9 mouse cellular contexts compared by ENCODE assay signal in the genomic region with DNA sequence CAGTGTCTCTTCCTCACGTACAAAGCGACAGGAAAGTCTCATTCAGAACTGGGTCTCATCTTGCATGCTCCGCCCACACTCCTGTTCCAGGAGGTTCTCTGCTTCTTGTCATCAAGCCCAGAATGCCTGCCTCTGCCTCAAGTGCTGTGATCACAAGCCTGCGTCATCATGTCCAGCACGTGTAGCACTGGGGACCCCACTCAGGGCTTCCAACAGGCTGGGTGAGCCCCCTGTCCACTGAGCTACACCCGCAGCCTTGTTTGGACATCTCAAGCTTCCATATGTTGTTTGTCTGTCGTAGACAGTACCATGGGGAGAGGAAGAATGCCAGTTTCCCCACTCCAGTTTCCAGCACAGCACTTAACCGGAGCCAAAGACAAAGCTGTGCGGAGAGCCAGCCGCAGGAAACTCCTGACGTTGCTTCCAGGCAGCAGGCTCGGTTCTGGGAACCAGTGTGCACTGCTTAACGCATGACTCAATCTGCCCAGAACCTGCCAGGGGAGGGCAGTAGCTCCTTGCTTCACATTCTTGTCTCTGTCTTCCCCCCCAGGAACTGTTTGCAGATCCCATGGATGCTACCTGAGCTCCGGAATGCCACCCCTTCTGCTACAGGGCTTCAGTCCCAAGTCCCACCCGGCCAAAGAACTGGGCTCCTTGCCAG. TPM values are rescaled to one million over a fixed set of nuclear protein-coding genes. Genes with fewer than 3 reads are reported as not detected.
DNase-seq lines count a peak whose midpoint lies in the region; ATAC-seq and TF ChIP-seq lines count a peak whose summit lies in the region.
"Had no signal": no experiment of that assay in that cellular context is flagged by ENCODE, and none has a peak within 500 bp of the region (broad histone marks: within the 10 kb centered on the region; RNA-seq: fewer than 3 reads in every experiment).

No protein-coding gene starts in this region.

- 0 out of 2 replicates have a peak overlapping the region, but pooled peaks have one; percentile 8 for H3K9ac ChIP-seq in hindbrain, embryonic 13.5 days
- H3K9ac ChIP-seq in intestine, postnatal 0 days (ENCODE audit: low read depth, low read length): 0 out of 2 replicates have a peak overlapping the region, but pooled peaks have one; percentile 11
- H3K9ac ChIP-seq in stomach, embryonic 16.5 days (ENCODE audit: low read length): peak overlapping the region; percentile 23; the same call in 1 of the 2 replicates

- no peak overlapping the region for H3K4me3 ChIP-seq in hindbrain, embryonic 13.5 days
- H3K4me3 ChIP-seq in hindbrain, embryonic 10.5 days: no peak overlapping the region
- H3K4me3 ChIP-seq in intestine, postnatal 0 days (ENCODE audit: low read depth, low read length): no peak overlapping the region
- peak overlapping the region; percentile 83 for H3K4me3 ChIP-seq in megakaryocyte, embryonic 14.5 days (replicated peaks)
- peak overlapping the region; percentile 17; the same call in 1 of the 2 replicates for H3K4me3 ChIP-seq in stomach, embryonic 16.5 days (replicated peaks; ENCODE audit: low read length)

- H3K9me3 ChIP-seq in hindbrain, embryonic 13.5 days: no peaks in the 10 kb centered on the region
- H3K9me3 ChIP-seq in hindbrain, embryonic 10.5 days: no peaks in the 10 kb centered on the region
- 0 out of 2 replicates have a peak, but pooled peaks cover 3% of the 10 kb centered on the region for H3K9me3 ChIP-seq in intestine, postnatal 0 days (ENCODE audit: control insufficient read depth)
- H3K9me3 ChIP-seq in megakaryocyte, embryonic 14.5 days: peaks cover 6% of the 10 kb centered on the region
- no peaks in the 10 kb centered on the region for H3K9me3 ChIP-seq in stomach, embryonic 16.5 days (replicated peaks; ENCODE audit: control insufficient read depth, low read length)

- intact Hi-C loops in gastrocnemius, postnatal 36 days (cut with DNase I): loop anchor here (1.0 to 10.0 kb wide), 2 partner anchors 106 to 390 kb away; no protein-coding TSS in a partner anchor
- intact Hi-C loops in left cerebral cortex, postnatal 14 days (cut with DNase I): no loop called here

- peak overlapping the region; percentile 32 for H3K4me2 ChIP-seq in hindbrain, embryonic 13.5 days
- H3K4me2 ChIP-seq in intestine, postnatal 0 days (replicated peaks; ENCODE audit: low read depth): peak overlapping the region; percentile 39
- peak overlapping the region; percentile 48 for H3K4me2 ChIP-seq in stomach, embryonic 16.5 days (ENCODE audit: low read depth, low read length)

- H3K27me3 ChIP-seq in hindbrain, embryonic 13.5 days: 0 out of 2 replicates have a peak, but pooled peaks cover 3% of the 10 kb centered on the region
- H3K27me3 ChIP-seq in hindbrain, embryonic 10.5 days (ENCODE audit: insufficient read depth, poor library complexity, severe bottlenecking): no peaks in the 10 kb centered on the region
- no peaks in the 10 kb centered on the region for H3K27me3 ChIP-seq in intestine, postnatal 0 days (replicated peaks; ENCODE audit: control insufficient read depth, insufficient read depth, low read length)
- peaks cover 12% of the 10 kb centered on the region for H3K27me3 ChIP-seq in megakaryocyte, embryonic 14.5 days (replicated peaks)
- H3K27me3 ChIP-seq in stomach, embryonic 16.5 days (ENCODE audit: control insufficient read depth, insufficient read depth, low read length): no peaks in the 10 kb centered on the region

- ATAC-seq in hindbrain, embryonic 13.5 days (ENCODE audit: low FRiP score): peak; percentile 49; the same call in 1 of the 2 replicates
- ATAC-seq in intestine, postnatal 0 days: no peak
- peak; percentile 77 for ATAC-seq in stomach, embryonic 16.5 days (ENCODE audit: insufficient read depth, low FRiP score)

- no peak for DNase-seq in hindbrain, embryonic 10.5 days (ENCODE audit: low spot score)
- peak; percentile 55 for DNase-seq in embryo, embryonic 10.5 days (ENCODE audit: low spot score)
- peak; percentile 33 to 35 for DNase-seq in gastrocnemius, postnatal 36 days
- DNase-seq in left cerebral cortex, postnatal 14 days (ENCODE audit: low spot score in 2 of 2): peak; percentile 71 to 88

- H3K36me3 ChIP-seq in hindbrain, embryonic 13.5 days: no peaks in the 10 kb centered on the region
- H3K36me3 ChIP-seq in hindbrain, embryonic 10.5 days: no peaks in the 10 kb centered on the region
- no peaks in the 10 kb centered on the region for H3K36me3 ChIP-seq in intestine, postnatal 0 days (ENCODE audit: control insufficient read depth, insufficient read depth)
- H3K36me3 ChIP-seq in megakaryocyte, embryonic 14.5 days (replicated peaks; ENCODE audit: low read length): no peaks in the 10 kb centered on the region
- H3K36me3 ChIP-seq in stomach, embryonic 16.5 days (ENCODE audit: control insufficient read depth, insufficient read depth, low read length): no peaks in the 10 kb centered on the region
- H3K36me3 ChIP-seq: G1E had no signal

- H3K27ac ChIP-seq in hindbrain, embryonic 13.5 days: no peak overlapping the region
- no peak overlapping the region for H3K27ac ChIP-seq in hindbrain, embryonic 10.5 days
- H3K27ac ChIP-seq in intestine, postnatal 0 days (ENCODE audit: low read depth, low read length): no peak overlapping the region
- H3K27ac ChIP-seq in stomach, embryonic 16.5 days (ENCODE audit: low read length): no peak overlapping the region

- WGBS in hindbrain, embryonic 13.5 days: 48% methylated on average over 15 of the region's 15 CpGs
- 44% methylated on average over 15 of the region's 15 CpGs for WGBS in hindbrain, embryonic 10.5 days
- 20% methylated on average over 15 of the region's 15 CpGs for WGBS in intestine, postnatal 0 days
- 20% methylated on average over 15 of the region's 15 CpGs for WGBS in stomach, embryonic 16.5 days

- peak; percentile 78 for TF ChIP-seq CTCF in intestine, postnatal 0 days (IDR thresholded peaks at IDR 0.05; ENCODE audit: low read depth)

- H3K4me1 ChIP-seq in hindbrain, embryonic 13.5 days (replicated peaks): 0 out of 2 replicates have a peak, but pooled peaks cover 6% of the 10 kb centered on the region
- H3K4me1 ChIP-seq in hindbrain, embryonic 10.5 days (replicated peaks): peaks cover 18% of the 10 kb centered on the region
- no peaks in the 10 kb centered on the region for H3K4me1 ChIP-seq in intestine, postnatal 0 days (replicated peaks; ENCODE audit: control insufficient read depth, insufficient read depth, low read length)
- peaks cover 42% of the 10 kb centered on the region for H3K4me1 ChIP-seq in megakaryocyte, embryonic 14.5 days
- no peaks in the 10 kb centered on the region for H3K4me1 ChIP-seq in stomach, embryonic 16.5 days (ENCODE audit: control insufficient read depth, insufficient read depth, low read length)

RNA-seq across cellular contexts. Expression of gene Nfyb, which starts 31.3 kb away (rescaled TPM):
- polyA plus RNA-seq in hindbrain, embryonic 13.5 days (2015; fragmentation: Nextera tagmentation; extraction: Ambion mirVana): 45.7 and 49.5 TPM in 2 replicates
- polyA plus RNA-seq in hindbrain, embryonic 10.5 days (2016; fragmentation: Nextera tagmentation; extraction: Ambion mirVana): 42.5 and 56.2 TPM in 2 replicates
- 10 to 100 TPM; 31.7 to 38.2 TPM for total RNA-seq in gastrocnemius, postnatal 36 days (2021)
- polyA plus RNA-seq in intestine, postnatal 0 days (2015; fragmentation: Nextera tagmentation; extraction: Ambion mirVana): 19.8 and 20.2 TPM in 2 replicates
- 10 to 100 TPM; 61.6 to 70.6 TPM for total RNA-seq in left cerebral cortex, postnatal 14 days (2021)
- 9.1 and 45.1 TPM in 2 replicates for polyA plus RNA-seq in megakaryocyte, embryonic 14.5 days (2012; ENCODE audit: insufficient read depth, low replicate concordance)
- 39.8 and 39.9 TPM in 2 replicates for polyA plus RNA-seq in stomach, embryonic 16.5 days (2015; fragmentation: Nextera tagmentation; extraction: Ambion mirVana)

RNA-seq across cellular contexts. Expression of gene Txnrd1, which starts 38.5 kb away (rescaled TPM):
- polyA plus RNA-seq in hindbrain, embryonic 13.5 days (2015; fragmentation: Nextera tagmentation; extraction: Ambion mirVana): 116 and 122 TPM in 2 replicates
- polyA plus RNA-seq in hindbrain, embryonic 10.5 days (2016; fragmentation: Nextera tagmentation; extraction: Ambion mirVana): 164 and 172 TPM in 2 replicates
- 10 to 100 TPM; 44.4 to 46.8 TPM for total RNA-seq in gastrocnemius, postnatal 36 days (2021)
- 65.7 and 67.7 TPM in 2 replicates for polyA plus RNA-seq in intestine, postnatal 0 days (2015; fragmentation: Nextera tagmentation; extraction: Ambion mirVana)
- 10 to 100 TPM; 45.6 to 48.6 TPM for total RNA-seq in left cerebral cortex, postnatal 14 days (2021)
- polyA plus RNA-seq in megakaryocyte, embryonic 14.5 days (2012; ENCODE audit: insufficient read depth, low replicate concordance): 80.6 and 172 TPM in 2 replicates
- 77.4 and 79.4 TPM in 2 replicates for polyA plus RNA-seq in stomach, embryonic 16.5 days (2015; fragmentation: Nextera tagmentation; extraction: Ambion mirVana)

Comparison
In these comparisons a context has a peak if more than half of its experiments do, and no peak if none do; other contexts are left out.
1. H3K4me3 ChIP-seq: peak in megakaryocyte, embryonic 14.5 days (single experiment) and stomach, embryonic 16.5 days (single experiment); none in hindbrain, embryonic 13.5 days (single experiment), hindbrain, embryonic 10.5 days (single experiment) and intestine, postnatal 0 days (single experiment).
2. Peak in every context shown above with its lines, with median percentiles within 50 percentile points of each other: H3K4me2 ChIP-seq and H3K9ac ChIP-seq.